Mouse (Mus musculus) yolk sac, embryonic 10.5 days (tissue): ENCODE results near the gene Aup1.

Experiments used
- DNase-seq: peaks from one replicate; pipeline ENCODE4 v3.0.0-alpha.2; 2017; ENCODE audit warnings: low spot score

Gene Aup1

DNA sequence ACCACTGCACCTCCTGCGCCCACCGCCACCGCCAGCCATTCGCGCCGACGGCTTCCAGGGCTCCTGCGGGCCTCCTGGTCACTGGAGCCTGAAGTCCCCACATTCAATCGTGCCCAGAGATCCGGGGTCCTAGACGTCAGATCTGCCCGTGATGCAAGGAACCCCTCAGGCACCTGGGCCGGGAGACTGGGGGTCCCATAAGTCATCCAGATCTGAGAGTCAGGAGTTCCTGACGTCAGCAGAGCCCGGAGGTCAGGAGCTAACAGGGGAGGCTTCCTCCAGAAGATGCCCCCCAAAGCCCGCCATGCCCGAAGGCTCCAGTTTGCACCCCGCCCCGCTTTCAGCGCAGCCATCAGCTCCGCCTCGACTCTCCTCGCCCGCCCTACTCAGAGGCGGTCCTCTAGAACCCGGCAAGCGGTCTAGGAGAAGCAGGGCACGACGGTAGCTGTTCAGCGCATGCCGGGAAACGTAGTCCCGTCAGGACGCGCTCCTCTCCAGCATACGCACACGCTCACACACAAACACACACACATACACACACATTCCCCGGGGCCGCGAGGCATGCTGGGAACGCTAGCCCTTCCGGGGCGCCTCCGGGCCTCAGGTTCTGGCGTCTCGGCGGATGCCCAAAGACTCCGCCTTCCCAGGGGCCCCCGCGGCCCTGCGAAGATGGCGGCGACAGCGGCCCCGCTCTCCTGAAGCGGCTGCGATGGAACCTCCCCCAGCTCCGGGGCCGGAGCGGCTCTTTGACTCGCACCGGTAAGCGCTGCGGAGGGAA is at the start of gene Aup1:
Gene Aup1 (plus strand): TSS at position 448 of the 778 bp plus-strand sequence.
- peak; percentile 98 for DNase-seq

GRCm38 (mm10) chr6:83004872-83005271 is 49.4 kb upstream of the Aup1 start:
- DNase-seq, result no peak

DNA sequence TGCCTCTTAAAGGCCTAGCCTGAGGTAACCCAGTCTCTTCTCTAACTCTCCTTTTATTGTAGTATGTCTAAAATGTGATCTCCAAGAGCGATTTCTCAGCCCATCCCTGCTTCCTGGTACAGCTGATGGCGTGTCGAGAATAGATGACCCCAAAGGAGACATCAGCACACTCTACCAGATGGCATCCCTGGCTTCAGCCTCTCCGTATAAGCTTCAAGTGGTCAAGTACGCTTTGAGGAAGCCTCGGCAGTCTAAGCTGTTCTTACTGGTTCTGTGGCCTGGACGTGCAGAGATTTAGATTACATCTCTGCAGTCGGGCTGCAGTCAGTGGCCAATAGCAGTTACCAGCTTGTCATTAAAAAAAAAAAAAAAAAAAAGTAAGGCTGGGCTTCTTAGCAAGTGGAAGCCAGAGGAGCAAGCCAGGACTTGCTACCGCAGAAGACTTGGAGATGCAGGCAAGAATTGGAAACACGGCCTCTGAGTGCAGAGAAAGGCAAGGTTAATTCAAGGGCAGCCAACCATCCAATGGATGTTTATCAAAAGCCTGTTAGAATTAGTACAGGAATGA is 48.8 kb upstream of the Aup1 start:
- DNase-seq, result no peak

DNA sequence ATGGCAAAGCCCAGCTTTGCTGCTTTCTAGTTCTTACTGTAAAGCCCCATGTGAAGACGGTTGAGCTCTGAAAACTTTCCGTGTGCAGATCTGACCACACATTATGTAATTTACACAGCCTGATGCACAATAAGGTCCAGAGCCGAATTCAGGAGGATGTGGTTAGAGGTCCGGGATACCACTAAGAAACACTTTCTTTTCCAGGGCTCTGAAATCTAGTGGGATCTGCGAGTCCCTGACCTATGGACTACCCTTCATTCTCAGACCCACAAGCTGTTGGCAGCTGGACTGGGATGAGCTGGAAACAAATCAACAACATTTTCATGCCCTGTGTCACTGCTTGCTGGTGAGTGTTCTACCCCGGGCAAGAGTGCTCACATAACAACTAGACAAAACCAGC is 48.2 kb upstream of the Aup1 start:
- no peak for DNase-seq

- DNase-seq, result no peak
These were observed 45.7 kb upstream of the Aup1 start for GRCm38 (mm10) chr6:83008659-83009058.

DNA sequence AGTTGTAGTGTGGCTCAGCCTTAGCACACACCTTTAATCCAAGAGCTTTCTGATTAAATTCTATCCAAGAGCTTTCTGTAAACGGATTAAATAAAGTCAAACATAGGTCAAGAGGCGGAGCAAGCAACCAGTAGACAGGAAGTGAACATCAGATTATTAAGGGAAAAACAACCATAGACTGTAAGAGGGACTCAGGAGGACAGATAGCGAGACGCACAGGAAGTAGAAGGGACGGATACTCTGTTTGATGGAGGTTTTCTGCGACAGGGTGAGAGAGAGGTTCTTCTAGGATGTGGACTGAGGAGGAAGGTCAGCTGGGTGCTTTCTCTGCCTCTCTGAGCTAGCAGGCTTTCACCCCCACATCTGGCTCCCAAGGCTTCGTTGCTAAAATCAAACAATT is 44.3 kb upstream of the Aup1 start:
- DNase-seq, result no peak

- no peak for DNase-seq
These were observed 43.1 kb upstream of the Aup1 start for GRCm38 (mm10) chr6:83011255-83011654.

DNA sequence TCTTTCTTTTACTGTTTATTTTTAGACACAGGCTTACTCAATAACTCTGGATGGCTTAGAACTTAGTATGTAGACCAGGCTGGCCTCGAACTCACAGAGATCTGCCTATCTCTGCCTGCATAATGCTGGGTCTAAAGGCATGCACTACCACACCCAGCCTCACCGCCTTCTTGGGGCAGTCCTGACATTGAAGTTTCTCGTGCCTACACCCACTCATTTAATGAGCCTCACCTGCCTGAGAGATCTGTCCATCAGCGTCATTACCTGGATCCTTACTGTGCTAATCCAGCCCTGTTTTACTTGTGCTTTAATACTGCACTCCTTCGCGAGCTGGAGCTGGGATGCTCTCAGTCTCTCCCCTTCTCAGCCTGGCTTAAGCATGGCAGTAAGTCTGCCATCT is 42.6 kb upstream of the Aup1 start:
- DNase-seq, result no peak

DNA sequence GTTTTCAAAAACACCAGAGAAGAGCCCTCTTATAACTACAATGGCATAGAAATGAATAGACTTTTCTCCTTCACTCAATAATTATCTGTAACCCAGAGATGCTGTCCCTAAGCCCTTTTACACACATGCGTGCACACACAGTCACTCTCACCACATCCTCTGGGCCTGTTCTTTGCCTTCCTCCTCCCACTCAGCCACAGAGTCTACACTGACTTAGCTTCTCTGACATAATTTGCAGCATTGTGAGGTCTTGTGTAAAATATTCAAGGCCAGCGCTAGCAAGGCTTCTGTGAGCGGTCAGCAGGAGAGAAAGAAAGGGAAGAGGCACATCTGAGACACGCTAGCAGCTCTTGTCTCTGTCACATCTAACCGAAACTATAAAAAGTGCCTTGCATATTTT is 40.9 kb upstream of the Aup1 start:
- DNase-seq, result no peak

DNA sequence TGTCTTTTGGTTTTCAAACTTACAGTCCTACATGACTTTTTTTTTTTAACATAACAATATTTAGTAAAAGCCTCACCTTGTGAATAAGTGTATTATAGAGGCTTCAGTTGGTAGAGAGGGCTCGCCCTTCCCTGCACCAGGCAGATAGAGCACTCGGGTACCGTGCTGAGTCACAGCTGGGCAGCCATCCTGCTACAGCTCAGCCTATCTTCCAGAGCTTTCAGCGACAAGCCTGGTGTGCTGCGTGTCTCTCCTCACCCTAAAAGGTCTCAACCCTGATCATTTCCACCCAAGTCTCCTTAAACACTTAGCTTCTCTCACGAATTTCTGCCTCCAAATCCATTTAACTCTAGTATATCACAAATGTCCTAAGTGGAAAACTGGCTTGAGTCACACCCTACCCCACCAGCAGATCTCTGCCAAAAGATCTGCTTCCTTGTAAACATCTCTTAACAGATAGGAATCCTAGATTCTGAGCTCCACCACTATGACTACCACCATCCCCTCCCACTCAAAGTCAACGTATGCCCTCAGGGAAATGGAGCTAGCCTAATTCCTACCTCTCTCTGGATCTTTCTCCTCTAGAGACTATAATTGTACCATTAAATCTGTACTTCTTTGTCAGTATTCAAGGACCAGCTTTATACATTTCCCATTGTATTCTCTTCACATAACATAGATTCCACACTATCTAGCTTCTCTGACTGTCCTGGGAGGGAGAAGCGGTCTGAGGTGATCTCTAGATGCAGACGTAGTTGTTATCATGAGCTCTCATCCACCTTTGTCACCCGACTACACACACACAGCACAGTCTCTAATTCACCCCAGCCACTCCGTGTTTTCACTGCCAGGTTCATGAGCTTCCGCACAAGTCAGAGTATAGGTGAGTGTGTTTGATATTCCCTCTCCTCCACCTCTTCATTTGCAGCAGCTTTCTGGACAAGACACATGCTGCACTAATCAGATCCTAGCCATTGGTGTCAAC is 39.5 kb upstream of the Aup1 start:
- no peak for DNase-seq

GRCm38 (mm10) chr6:83015749-83016148 is 38.6 kb upstream of the Aup1 start:
- no peak for DNase-seq

DNA sequence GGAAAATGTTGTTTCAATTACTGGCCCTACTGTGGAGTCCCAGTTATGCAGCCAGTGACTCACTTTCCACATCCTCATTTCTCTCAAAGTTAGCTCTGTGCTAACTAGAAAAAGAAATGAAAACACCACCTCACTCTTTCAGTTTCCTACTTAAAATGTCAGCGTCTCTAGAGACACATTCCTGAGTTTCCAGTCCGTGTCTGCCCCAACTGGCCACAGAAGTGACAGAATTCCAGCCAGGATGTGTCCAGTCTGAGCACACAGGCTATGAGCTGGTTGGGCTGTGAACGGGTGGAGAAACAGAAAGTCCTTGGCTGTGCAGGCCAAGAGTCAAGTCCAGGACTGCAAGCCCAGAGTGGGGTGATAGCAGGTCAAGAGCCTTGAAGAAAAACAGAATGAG is 37.1 kb upstream of the Aup1 start:
- DNase-seq, result no peak

DNA sequence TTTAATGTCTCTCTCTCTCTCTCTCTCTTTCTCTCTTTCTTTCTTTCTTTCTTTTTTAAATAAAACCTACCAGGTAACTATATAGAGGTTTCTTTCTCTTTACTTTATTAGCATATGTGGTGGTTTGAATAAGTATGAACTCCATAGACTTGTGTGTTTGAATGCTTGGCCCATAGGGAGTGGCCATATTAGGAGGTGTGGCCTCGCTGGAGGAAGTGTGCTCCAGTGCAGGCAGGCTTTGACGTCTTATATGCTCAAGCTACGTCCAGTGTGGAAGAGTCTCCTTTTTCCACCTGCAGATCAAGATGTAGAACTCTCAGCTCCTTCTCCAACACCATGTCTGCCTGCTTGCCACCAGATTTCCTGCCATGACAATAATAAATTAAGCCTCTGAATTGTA is 35.3 kb upstream of the Aup1 start:
- no peak for DNase-seq

- no peak for DNase-seq
These were observed 34.2 kb upstream of the Aup1 start for GRCm38 (mm10) chr6:83020121-83020520.

GRCm38 (mm10) chr6:83020836-83021593 is 33.3 kb upstream of the Aup1 start:
- DNase-seq, result no peak

DNA sequence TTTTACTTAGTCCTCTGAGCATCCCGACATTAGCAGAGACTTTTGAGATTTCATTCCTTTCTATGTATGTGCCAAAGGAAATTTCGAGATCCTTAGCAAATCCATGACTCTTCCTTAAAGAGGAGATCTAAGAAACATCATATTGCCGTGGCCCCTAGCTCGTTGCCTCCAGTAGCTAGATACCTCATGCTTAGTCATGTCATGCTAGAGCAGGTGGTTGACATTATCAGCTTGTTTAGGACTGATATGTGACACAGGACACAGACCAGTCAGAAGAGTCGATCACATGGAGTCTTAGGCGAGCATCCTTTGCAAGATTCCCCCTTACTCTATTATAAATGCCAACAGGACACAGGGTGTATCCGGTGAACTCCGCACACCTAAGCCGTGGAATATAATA is 31.3 kb upstream of the Aup1 start:
- DNase-seq, result no peak

- no peak for DNase-seq
These were observed 30.5 kb upstream of the Aup1 start for GRCm38 (mm10) chr6:83023786-83024185.

GRCm38 (mm10) chr6:83024421-83024820 is 29.9 kb upstream of the Aup1 start:
- DNase-seq, result no peak

DNA sequence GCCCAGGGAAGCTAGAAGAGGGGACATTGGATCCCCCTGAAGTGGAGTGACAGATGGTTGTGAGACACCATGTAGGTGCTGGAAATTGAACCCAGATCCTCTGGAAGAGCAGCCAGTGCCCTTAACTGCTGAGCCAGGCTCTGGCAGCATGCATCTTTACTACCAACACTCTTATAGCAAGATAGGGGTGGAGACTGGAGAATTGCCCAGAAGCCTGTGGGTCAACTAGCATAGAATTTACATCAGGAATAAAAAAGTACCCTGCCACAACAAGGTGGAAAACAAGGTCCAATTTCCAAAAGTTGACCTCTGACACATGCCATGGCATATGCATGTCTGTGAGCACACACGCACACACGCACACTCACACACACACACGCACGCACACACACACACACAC is 29.1 kb upstream of the Aup1 start:
- no peak for DNase-seq

DNA sequence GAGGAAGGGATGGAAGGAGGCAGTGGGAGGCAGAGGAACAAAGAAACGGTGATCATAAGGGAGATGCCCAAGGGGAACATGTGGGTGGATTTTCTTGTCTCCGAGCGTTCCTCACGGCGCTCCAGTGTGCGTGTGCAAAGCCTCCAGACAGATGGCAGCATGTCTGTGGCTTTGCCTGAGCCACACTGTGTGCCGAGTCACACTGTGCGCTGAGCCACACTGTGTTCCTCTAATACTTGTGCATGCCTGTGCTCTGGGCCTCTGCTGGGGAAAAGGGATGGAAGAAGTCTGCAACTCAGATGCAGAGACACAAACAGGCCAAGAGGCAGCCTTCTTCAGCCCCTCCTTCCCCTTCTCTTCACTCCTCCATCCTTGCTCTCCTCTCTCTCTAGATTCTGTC is 27.0 kb upstream of the Aup1 start:
- DNase-seq, result no peak

DNA sequence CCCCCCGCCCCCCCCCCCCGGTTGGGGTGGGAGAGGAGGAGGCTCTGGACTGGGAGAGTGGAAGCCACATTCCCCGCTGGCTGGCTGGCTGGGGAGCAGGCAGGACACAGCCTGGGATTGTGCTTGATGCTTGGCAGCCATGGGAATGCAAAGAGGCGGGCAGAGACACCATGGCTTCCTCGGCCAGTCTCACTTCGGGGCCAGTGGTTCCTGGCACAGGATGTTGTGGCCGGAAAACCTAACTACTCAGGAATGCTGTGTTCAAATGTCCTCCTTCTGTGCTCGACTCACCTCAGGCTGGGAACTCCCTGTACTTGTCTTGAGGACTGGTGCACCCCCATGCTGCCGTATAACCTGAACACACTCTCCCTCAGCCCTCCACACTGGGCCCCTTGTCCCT is 26.6 kb upstream of the Aup1 start:
- DNase-seq, result no peak

GRCm38 (mm10) chr6:83029777-83030176 is 24.5 kb upstream of the Aup1 start:
- DNase-seq, result no peak
